Mouse (Mus musculus) adrenal gland, postnatal 4 days (tissue): ENCODE results near the gene Med15. TPM values are rescaled to one million over a fixed set of nuclear protein-coding genes. Genes with fewer than 3 reads are reported as not detected.
"Not testable (repeated sequence)": the region's sequence is repeated elsewhere in the genome, so short reads cannot be mapped to it uniquely, and the experiment has no call there.

Source experiments
- DNase-seq, 2 experiments: peaks; one replicate each; pipeline ENCODE4 v3.0.0; 2021 to 2022; ENCODE audit warnings: low spot score in 2 of 2, mixed read lengths in 2 of 2
- total RNA-seq, 2 experiments: library from RNA; stranded (reverse); gene quantifications; 2 replicates each; pipeline ENCODE4 v1.2.3; 2021

Gene Med15
- total RNA-seq, 2 experiments from 2014 or later, result 68.8 to 70.3 TPM

- DNase-seq, result peak; percentile 86 to 91
Measured at GRCm38 (mm10) chr16:17619198-17620105, 113.2 kb downstream of the Med15 start, which contains the start of gene Smpd4. TSS of gene Smpd4 (plus strand) at chr16:17619354.

GRCm38 (mm10) chr16:17617922-17618565 lies 114.6 kb downstream of the Med15 start:
- DNase-seq, result no peak

- no peak for DNase-seq
Measured at GRCm38 (mm10) chr16:17616212-17616611, 116.5 kb downstream of the Med15 start.

- DNase-seq, result not testable (repeated sequence)
Measured at GRCm38 (mm10) chr16:17614740-17615139, 118.0 kb downstream of the Med15 start.

GRCm38 (mm10) chr16:17611383-17611782 lies 121.3 kb downstream of the Med15 start:
- DNase-seq, result no peak

GRCm38 (mm10) chr16:17605684-17606083 lies 127.0 kb downstream of the Med15 start:
- DNase-seq, result no peak

- DNase-seq, result no peak
Measured at GRCm38 (mm10) chr16:17604941-17605340, 127.8 kb downstream of the Med15 start.

Other genes starting within 250 kb of the Med15 start
- gene Aifm3, start 243.3 kb downstream of the Med15 start, total RNA-seq, result 1 to 10 TPM; 7.5 to 8.5 TPM
- 10 to 100 TPM; 69.1 to 73.2 TPM for gene Lztr1, start 224.2 kb downstream of the Med15 start, total RNA-seq
- 10 to 100 TPM; 35.6 to 39.7 TPM for gene Thap7, start 201.8 kb downstream of the Med15 start, total RNA-seq
- under 1 TPM; 0.31 to 0.65 TPM for gene Lrrc74b, start 171.6 kb downstream of the Med15 start, total RNA-seq
- gene P2rx6, start 171.0 kb downstream of the Med15 start, total RNA-seq, result under 1 TPM; 0.45 to 0.51 TPM
- gene Slc7a4, start 149.7 kb downstream of the Med15 start, total RNA-seq, result 10 to 100 TPM; 17.9 to 21.9 TPM
- 10 to 100 TPM; 50.2 to 52.4 TPM for gene Smpd4, start 113.5 kb downstream of the Med15 start, total RNA-seq
- gene Ccdc74a, start 86.4 kb downstream of the Med15 start, total RNA-seq, result 1 to 10 TPM; 6.2 to 6.5 TPM
- 10 to 100 TPM; 52.3 TPM for gene Klhl22, start 26.7 kb upstream of the Med15 start, total RNA-seq
- 10 to 100 TPM; 29.3 to 33.9 TPM for gene Scarf2, start 64.4 kb upstream of the Med15 start, total RNA-seq
- gene B830017H08Rik, start 100.2 kb upstream of the Med15 start, total RNA-seq, result under 1 TPM in 1 of 2 experiments, not detected in 1; 0.62 TPM
- gene Car15, start 105.5 kb upstream of the Med15 start, total RNA-seq, result 1 to 10 TPM; 2.9 to 8.8 TPM
- under 1 TPM; 0.20 to 0.45 TPM for gene Gm20518, start 158.8 kb upstream of the Med15 start, total RNA-seq
- under 1 TPM in 1 of 2 experiments, not detected in 1; 0.14 TPM for gene Tssk1, start 161.3 kb upstream of the Med15 start, total RNA-seq
- 10 to 100 TPM; 81.6 to 84.4 TPM for gene Dgcr2, start 165.7 kb upstream of the Med15 start, total RNA-seq
- not detected for gene Tssk2, start 165.7 kb upstream of the Med15 start, total RNA-seq
- 10 to 100 TPM; 33.0 to 33.6 TPM for gene Ess2, start 178.5 kb upstream of the Med15 start, total RNA-seq
- not detected for gene Gsc2, start 182.2 kb upstream of the Med15 start, total RNA-seq
- gene Slc25a1, start 195.3 kb upstream of the Med15 start, total RNA-seq, result 10 to 100 TPM; 98.4 to 98.6 TPM
- not detected for gene Vpreb2, start 247.5 kb upstream of the Med15 start, total RNA-seq